Mouse (Mus musculus) ES-Bruce4 (cell line): ENCODE measurements at regions not wholly inside any gene's neighbourhood (a gene's known extent, or its start where the extent isn't known, plus 50 kb on each side); places are given as distances from the start of the nearest gene placed in this dataset.

Experiments used
- CTCF ChIP-seq: IDR thresholded peaks from one replicate; pipeline ENCODE4 v1.8.1; 2011; ENCODE audit warnings: low read depth, low read length
- POLR2A ChIP-seq: IDR thresholded peaks from one replicate; pipeline ENCODE4 v1.8.1; 2011; ENCODE audit warnings: low read length; ENCODE audit not compliant: insufficient read depth

DNA sequence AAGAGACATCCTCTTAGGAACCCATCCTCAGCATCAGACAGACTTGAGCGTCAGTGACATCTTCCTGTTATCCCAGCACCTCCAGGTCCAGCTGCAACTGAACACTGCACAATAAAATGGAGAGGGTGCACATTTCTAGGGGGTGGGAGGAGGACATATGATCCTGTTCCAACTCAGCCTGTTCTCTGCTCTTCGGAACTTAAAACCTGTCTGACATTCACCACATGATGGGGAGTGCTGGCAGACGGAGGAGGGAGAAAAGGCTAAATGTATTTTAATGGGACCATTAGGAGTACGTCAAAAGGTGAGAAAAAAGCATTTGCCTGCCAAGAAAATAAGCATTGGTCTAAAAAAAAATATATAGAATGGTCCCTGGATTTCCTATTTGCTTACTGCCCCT, 212.4 kb upstream of the Jarid2 start:
- TF ChIP-seq CTCF (no peak), POLR2A (no peak)
